Mouse (Mus musculus) layer of hippocampus, adult 9-10 months (tissue): Measurements from ENCODE around the gene Foxs1.
A peak's percentile ranks its signal among the peaks of the same experiment; 100 is the strongest.

Experiments
- DNase-seq: peaks from one replicate; pipeline ENCODE4 v3.0.0; 2022; ENCODE audit warnings: low spot score

The Foxs1 gene

GRCm38 (mm10) chr2:152933048-152933447 lies at the start of gene Foxs1:
Gene Foxs1, minus strand, starts transcription at chr2:152933208.
- no peak for DNase-seq

- DNase-seq: no peak
Observed at GRCm38 (mm10) chr2:152976991-152977390, 44.0 kb upstream of the Foxs1 start.

- DNase-seq: no peak
Observed at GRCm38 (mm10) chr2:152965555-152965954, 32.5 kb upstream of the Foxs1 start.

GRCm38 (mm10) chr2:152962091-152962793 lies 29.2 kb upstream of the Foxs1 start, which contains the start of gene Ttll9:
Gene Ttll9, plus strand, starts transcription at chr2:152962485.
- DNase-seq: peak; percentile 74

- DNase-seq: no peak
Observed at GRCm38 (mm10) chr2:152958116-152958515, 25.1 kb upstream of the Foxs1 start.

- DNase-seq: no peak
Observed at GRCm38 (mm10) chr2:152951850-152952720, 19.1 kb upstream of the Foxs1 start.

- DNase-seq: no peak
Observed at GRCm38 (mm10) chr2:152951065-152951849, 18.2 kb upstream of the Foxs1 start, which contains the start of gene Dusp15. Gene Dusp15, minus strand, starts transcription at chr2:152951698.

GRCm38 (mm10) chr2:152950358-152951064 lies 17.5 kb upstream of the Foxs1 start:
- no peak for DNase-seq

- no peak for DNase-seq
Observed at GRCm38 (mm10) chr2:152948438-152949020, 15.5 kb upstream of the Foxs1 start.

GRCm38 (mm10) chr2:152947098-152947497 lies 14.1 kb upstream of the Foxs1 start:
- peak; percentile 53 for DNase-seq

- no peak for DNase-seq
Observed at GRCm38 (mm10) chr2:152944013-152944412, 11.0 kb upstream of the Foxs1 start.

GRCm38 (mm10) chr2:152943568-152943967 lies 10.6 kb upstream of the Foxs1 start:
- DNase-seq: no peak

- DNase-seq: no peak
Observed at GRCm38 (mm10) chr2:152942898-152943515, 10.0 kb upstream of the Foxs1 start.

- no peak for DNase-seq
Observed at GRCm38 (mm10) chr2:152941776-152942175, 8.8 kb upstream of the Foxs1 start.

- no peak for DNase-seq
Observed at GRCm38 (mm10) chr2:152941106-152941505, 8.1 kb upstream of the Foxs1 start.

- peak; percentile 37 for DNase-seq
Observed at GRCm38 (mm10) chr2:152939846-152940245, 6.8 kb upstream of the Foxs1 start.

GRCm38 (mm10) chr2:152933614-152934013 lies 606 bp upstream of the Foxs1 start:
- DNase-seq: no peak

- no peak for DNase-seq
Observed at GRCm38 (mm10) chr2:152931456-152932160, 1.4 kb downstream of the Foxs1 start.

- DNase-seq: no peak
Observed at GRCm38 (mm10) chr2:152930276-152930675, 2.7 kb downstream of the Foxs1 start.

- DNase-seq: no peak
Observed at GRCm38 (mm10) chr2:152928988-152929370, 4.0 kb downstream of the Foxs1 start.
